Mouse (Mus musculus) neural tube, embryonic 14.5 days (tissue): Measurements from ENCODE around the gene Taf6l. TPM values are rescaled to one million over a fixed set of nuclear protein-coding genes. Genes with fewer than 3 reads are reported as not detected.

Source experiments
- ATAC-seq: fragments of 200-750 bp; cut with Nextera tagmentation; 2 replicates; pipeline ENCODE4 v1.8.0; 2017; ENCODE audit warnings: low read depth, mild to moderate bottlenecking, moderate TSS enrichment, moderate library complexity
- H3K27ac ChIP-seq: fragments of 300-500 bp; sonication (generic); 2 replicates; pipeline ENCODE4 v1.5.1; 2014; ENCODE audit warnings: low read depth, mild to moderate bottlenecking, control low read depth, low read length, moderate library complexity, mixed read lengths
- H3K27me3 ChIP-seq: fragments of 300-500 bp; sonication (generic); 2 replicates; pipeline ENCODE4 v1.6.1; 2014; ENCODE audit warnings: low read length; ENCODE audit not compliant: control insufficient read depth, insufficient read depth
- H3K36me3 ChIP-seq: fragments of 300-500 bp; sonication (generic); 2 replicates; pipeline ENCODE4 v1.6.1; 2014; ENCODE audit warnings: low read length, mixed read lengths; ENCODE audit not compliant: control insufficient read depth, insufficient read depth
- H3K4me1 ChIP-seq: fragments of 300-500 bp; sonication (generic); 2 replicates; pipeline ENCODE4 v1.6.1; 2014; ENCODE audit warnings: low read length; ENCODE audit not compliant: control insufficient read depth, insufficient read depth
- H3K4me2 ChIP-seq: fragments of 300-500 bp; sonication (generic); 2 replicates; pipeline ENCODE4 v1.6.1; 2014; ENCODE audit warnings: mild to moderate bottlenecking, low read depth, low read length, control low read depth
- H3K4me3 ChIP-seq: fragments of 300-500 bp; sonication (generic); 2 replicates; pipeline ENCODE4 v1.5.1; 2014; ENCODE audit warnings: low read depth, low read length, control low read depth, mixed read lengths
- H3K9ac ChIP-seq: fragments of 300-500 bp; sonication (generic); replicated peaks from 2 replicates; pipeline ENCODE4 v1.6.1; 2014; ENCODE audit warnings: low read depth, mild to moderate bottlenecking, control low read depth, low read length, mixed read lengths
- H3K9me3 ChIP-seq: fragments of 300-500 bp; sonication (generic); 2 replicates; pipeline ENCODE4 v1.6.1; 2016; ENCODE audit warnings: low read length; ENCODE audit not compliant: control insufficient read depth
- WGBS: fragments of 180-500 bp; shearing (Covaris S2); extraction: QIAGEN DNeasy Blood & Tissue Kit; methylation state at CpG from one replicate; pipeline ENCODE4 v1.1.7; 2014; 5-methylcytosine and 5-hydroxymethylcytosine counted together
- polyA plus RNA-seq: library from polyadenylated mRNA; unstranded; fragments of >200 nt; fragmentation: Nextera tagmentation; extraction: Ambion mirVana; gene quantifications from 2 replicates; pipeline ENCODE4 v1.2.1, GENCODE M21; 2014

Taf6l gene
- polyA plus RNA-seq, 1 experiment from 2014 or later = 19.0 TPM

DNA sequence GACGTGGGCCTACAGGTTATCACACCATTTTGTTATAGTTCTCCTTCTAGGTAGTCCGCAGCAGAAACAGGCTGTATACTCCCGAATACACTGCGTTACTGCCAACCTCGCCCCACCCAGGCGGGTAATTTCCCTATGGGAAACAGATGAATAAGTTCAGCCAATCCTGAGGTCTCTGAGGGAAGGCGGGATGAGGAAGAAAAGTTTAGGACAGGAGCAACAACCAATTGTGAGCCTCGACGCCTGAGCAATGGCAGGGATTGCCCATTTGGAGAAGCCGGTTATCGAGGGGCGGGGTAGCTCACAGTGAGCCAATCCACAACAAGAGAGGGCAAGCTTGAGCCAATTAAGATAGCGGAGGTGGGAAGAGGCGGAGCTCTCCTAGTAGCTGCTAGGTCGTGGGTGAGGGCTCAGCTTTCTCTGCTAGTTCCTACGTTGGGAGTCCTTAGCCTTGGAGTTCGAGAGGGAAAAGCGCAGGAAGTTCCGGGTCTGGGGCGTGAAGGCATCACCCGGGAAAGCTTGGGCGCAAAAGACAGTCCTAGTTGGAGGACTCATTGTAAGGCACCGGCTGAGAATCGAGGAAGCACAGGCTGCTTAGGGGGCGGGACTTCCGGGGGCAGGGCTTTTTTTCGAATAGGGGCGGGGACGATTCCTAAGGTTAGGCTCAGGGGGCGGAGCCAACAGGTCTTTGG, 16.1 kb upstream of the Taf6l start, which contains the start of gene Zbtb3:
Gene Zbtb3, plus strand, starts transcription at position 426 of the 692 bp plus-strand sequence.
- H3K9ac ChIP-seq = peak within 1 kb of the TSS; percentile 67
- H3K27ac ChIP-seq = peak within 1 kb of the TSS; percentile 77
- ATAC-seq = peak; percentile 97
- H3K4me3 ChIP-seq = peak within 1 kb of the TSS; percentile 58
- H3K9me3 ChIP-seq = no peaks in the 10 kb centered on the region
- peak within 1 kb of the TSS; percentile 86 for H3K4me2 ChIP-seq
- no peaks in the 10 kb centered on the region for H3K27me3 ChIP-seq
- peaks cover 12% of the 10 kb centered on the region; the same call in 1 of the 2 replicates for H3K4me1 ChIP-seq
- WGBS = under 1% methylated on average over 30 of the region's 30 CpGs
- H3K36me3 ChIP-seq = peaks cover 10% of the 10 kb centered on the region; the same call in 1 of the 2 replicates

DNA sequence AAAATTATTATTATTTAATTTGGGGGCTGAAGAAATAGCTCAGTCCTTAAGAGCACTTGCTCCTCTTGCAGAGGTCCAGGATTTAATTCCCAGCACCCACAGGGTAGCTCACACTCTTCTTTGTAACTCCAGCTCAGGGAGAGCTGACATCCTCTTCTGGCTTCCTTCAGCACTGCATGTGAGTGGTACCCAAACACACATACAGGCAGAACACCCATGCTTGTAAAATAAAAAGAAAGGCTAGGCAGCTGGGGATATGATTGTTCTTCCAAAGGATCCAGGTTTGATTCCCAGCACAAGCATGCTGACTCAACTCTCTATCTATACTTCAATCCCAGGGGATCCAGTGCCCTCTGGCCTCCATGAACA, 12.7 kb upstream of the Taf6l start:
- H3K4me1 ChIP-seq = peaks cover 15% of the 10 kb centered on the region; the same call in 1 of the 2 replicates
- no peak overlapping the region for H3K27ac ChIP-seq
- no peak overlapping the region for H3K4me3 ChIP-seq
- H3K27me3 ChIP-seq = no peaks in the 10 kb centered on the region
- no peaks in the 10 kb centered on the region for H3K9me3 ChIP-seq
- no peak for ATAC-seq
- H3K9ac ChIP-seq = no peak overlapping the region; the same call in 1 of the 2 replicates
- peak overlapping the region; percentile 95; the same call in 1 of the 2 replicates for H3K4me2 ChIP-seq
- H3K36me3 ChIP-seq = peaks cover 7% of the 10 kb centered on the region

DNA sequence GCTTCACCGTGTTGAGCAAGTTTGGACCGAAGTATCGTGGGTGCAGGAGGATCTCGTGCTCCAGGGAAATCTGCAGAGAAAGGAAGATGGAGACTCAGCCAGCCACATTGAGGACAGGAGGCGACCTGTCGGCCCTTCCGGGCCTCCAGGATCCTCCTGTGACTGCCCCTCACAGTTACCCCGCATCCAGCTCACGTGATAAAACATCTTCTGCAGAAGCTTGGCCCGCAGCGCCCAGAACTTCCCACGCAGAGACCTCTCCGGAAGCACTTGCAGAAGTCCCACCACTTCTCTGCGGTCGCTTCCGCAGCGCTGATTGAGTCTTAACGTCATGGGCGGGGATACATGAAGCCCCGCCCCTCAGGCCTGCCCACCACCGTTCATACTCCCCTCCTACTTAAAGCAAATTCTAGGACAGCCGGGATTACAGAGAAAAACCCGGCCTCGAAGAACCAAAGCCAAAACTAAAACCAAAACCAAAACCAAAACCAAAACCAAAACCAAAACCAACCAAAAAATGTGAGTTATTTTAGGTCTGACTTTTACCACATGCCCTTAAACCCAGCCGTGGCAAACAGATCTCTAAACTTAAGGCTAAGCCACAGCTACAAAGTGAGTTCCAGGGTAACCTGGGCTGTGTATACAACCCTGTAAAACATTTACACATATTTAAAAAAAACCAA, 12.2 kb upstream of the Taf6l start, which contains the start of gene Polr2g:
Gene Polr2g, minus strand, starts transcription at position 314 of the 683 bp plus-strand sequence.
- ATAC-seq = peak; percentile 71
- WGBS = 1% methylated on average over 25 of the region's 25 CpGs

GRCm38 (mm10) chr19:8790171-8790570, 4.0 kb upstream of the Taf6l start:
- Histone ChIP-seq H3K27me3 (no peaks in the 10 kb centered on the region), H3K4me2 (no peak overlapping the region), H3K4me3 (no peak overlapping the region), H3K27ac (no peak overlapping the region), H3K4me1 (peaks cover 10% of the 10 kb centered on the region; the same call in 1 of the 2 replicates), H3K36me3 (peaks cover 16% of the 10 kb centered on the region), H3K9me3 (no peaks in the 10 kb centered on the region), H3K9ac (no peak overlapping the region)
- no peak for ATAC-seq
- 86% methylated on average over 7 of the region's 7 CpGs for WGBS

More for the DNA sequence above, 12.2 kb upstream of the Taf6l start, which contains the start of gene Polr2g:
- Histone ChIP-seq H3K9me3 (no peaks in the 10 kb centered on the region), H3K4me3 (peak within 1 kb of the TSS; percentile 77), H3K27me3 (no peaks in the 10 kb centered on the region), H3K4me2 (peak within 1 kb of the TSS; percentile 95), H3K27ac (no peak within 1 kb of the TSS), H3K36me3 (peaks cover 12% of the 10 kb centered on the region), H3K9ac (peak within 1 kb of the TSS; percentile 63), H3K4me1 (peaks cover 15% of the 10 kb centered on the region; the same call in 1 of the 2 replicates)

DNA sequence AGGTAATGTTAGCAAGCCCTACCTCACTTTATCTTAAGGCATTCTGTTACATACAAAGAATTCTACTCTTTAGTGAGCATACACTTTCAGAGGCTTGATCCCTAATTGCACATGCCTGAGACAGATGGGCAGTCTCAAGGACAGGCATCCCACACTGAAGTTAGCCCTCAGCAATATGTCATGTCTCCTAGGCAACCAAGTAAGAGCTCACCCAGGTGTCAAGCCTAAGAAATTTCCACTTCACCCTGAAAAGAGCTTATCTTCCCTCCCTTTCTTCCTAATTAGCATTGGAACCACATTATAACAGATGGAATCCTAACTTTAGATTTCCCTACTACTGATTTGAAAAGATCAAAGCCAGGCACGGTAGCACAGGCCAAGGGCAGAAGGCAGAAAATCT, 3.0 kb upstream of the Taf6l start:
- WGBS = 62% methylated on average over 1 of the region's 1 CpGs

DNA sequence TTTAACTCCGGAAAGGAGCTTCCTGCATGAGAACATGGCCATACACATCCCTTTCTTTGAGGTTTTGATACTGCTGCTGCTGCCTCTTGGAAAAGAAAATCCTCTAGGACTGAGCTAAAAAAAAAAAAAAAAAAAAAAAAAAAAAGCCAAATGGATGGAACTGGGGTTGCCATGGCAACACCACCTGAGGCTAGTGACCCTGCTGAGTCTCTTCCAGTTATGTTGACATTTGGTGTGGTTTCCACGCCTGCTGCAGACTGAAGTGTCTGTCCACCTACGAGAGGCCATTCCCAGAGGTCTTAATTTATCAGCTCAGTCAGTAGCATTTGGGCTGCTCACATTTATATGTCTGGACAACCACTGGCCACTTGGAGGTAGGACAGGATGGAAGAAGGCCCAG, 2.3 kb upstream of the Taf6l start:
- H3K27me3 ChIP-seq = no peaks in the 10 kb centered on the region
- no peak overlapping the region for H3K4me2 ChIP-seq
- H3K27ac ChIP-seq = no peak overlapping the region
- H3K4me1 ChIP-seq = peaks cover 10% of the 10 kb centered on the region; the same call in 1 of the 2 replicates
- no peak for ATAC-seq
- H3K9me3 ChIP-seq = no peaks in the 10 kb centered on the region
- peaks cover 7% of the 10 kb centered on the region for H3K36me3 ChIP-seq
- no peak overlapping the region for H3K9ac ChIP-seq
- H3K4me3 ChIP-seq = no peak overlapping the region
- WGBS = 20% methylated on average over 3 of the region's 3 CpGs

More for the DNA sequence above, 3.0 kb upstream of the Taf6l start:
- no peak overlapping the region for H3K4me3 ChIP-seq
- peaks cover 12% of the 10 kb centered on the region for H3K36me3 ChIP-seq
- no peak overlapping the region for H3K9ac ChIP-seq
- no peaks in the 10 kb centered on the region for H3K27me3 ChIP-seq
- peaks cover 10% of the 10 kb centered on the region; the same call in 1 of the 2 replicates for H3K4me1 ChIP-seq
- H3K9me3 ChIP-seq = no peaks in the 10 kb centered on the region
- no peak overlapping the region for H3K27ac ChIP-seq
- no peak overlapping the region for H3K4me2 ChIP-seq
- no peak for ATAC-seq

DNA sequence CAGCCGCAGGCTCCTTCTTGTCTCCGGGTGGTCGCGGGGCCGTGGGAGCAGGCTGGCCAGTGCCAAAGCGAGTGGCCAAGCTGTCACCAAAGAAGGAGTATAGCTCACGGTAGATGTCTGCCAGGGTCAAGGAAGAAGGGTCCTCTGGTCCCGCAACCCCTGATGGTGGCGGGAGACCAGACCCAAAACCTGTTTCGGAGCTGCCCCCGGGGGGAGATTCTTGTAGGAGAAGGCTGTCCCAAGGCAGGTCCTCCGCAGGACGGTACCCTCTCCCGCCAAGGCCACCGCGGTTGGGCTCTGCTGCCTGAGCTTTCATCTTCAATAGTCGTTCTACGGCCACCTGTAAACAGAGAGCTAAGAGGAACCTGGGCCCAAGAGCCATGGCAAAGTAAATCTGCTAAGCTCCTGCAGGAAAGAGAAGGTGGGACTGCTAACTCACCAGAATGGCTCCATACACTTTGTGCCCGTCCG, 11.2 kb downstream of the Taf6l start:
- Histone ChIP-seq H3K4me2 (peak overlapping the region; percentile 99), H3K27ac (peak overlapping the region; percentile 99), H3K27me3 (no peaks in the 10 kb centered on the region), H3K4me3 (peak overlapping the region; percentile 64), H3K9me3 (no peaks in the 10 kb centered on the region), H3K36me3 (peaks cover 23% of the 10 kb centered on the region), H3K4me1 (peaks cover 33% of the 10 kb centered on the region), H3K9ac (peak overlapping the region; percentile 95)
- WGBS = 7% methylated on average over 20 of the region's 20 CpGs
- peak; percentile 32 for ATAC-seq

- peak; percentile 94 for ATAC-seq
- WGBS = under 1% methylated on average over 67 of the region's 68 CpGs
- Histone ChIP-seq H3K4me2 (peak within 1 kb of the TSS; percentile 99), H3K36me3 (peaks cover 30% of the 10 kb centered on the region), H3K27ac (peak within 1 kb of the TSS; percentile 99), H3K4me1 (peaks cover 33% of the 10 kb centered on the region), H3K9me3 (no peaks in the 10 kb centered on the region), H3K27me3 (no peaks in the 10 kb centered on the region), H3K4me3 (peak within 1 kb of the TSS; percentile 64), H3K9ac (peak within 1 kb of the TSS; percentile 95)
These were observed 12.0 kb downstream of the Taf6l start, which contains the start of gene Tmem179b for GRCm38 (mm10) chr19:8774086-8774835. Gene Tmem179b (minus strand): TSS chr19:8774467.
